Mouse (Mus musculus) testis, adult 2 months (tissue): ENCODE data around the gene Gsn.

ENCODE experiments used
- CTCF ChIP-seq: fragments of 200-500 bp; IDR thresholded peaks from 2 replicates; pipeline ENCODE4 v1.5.1; 2012; ENCODE audit warnings: low read depth, mild to moderate bottlenecking, inconsistent platforms, low read length, moderate library complexity; ENCODE audit not compliant: control insufficient read depth, insufficient read depth, insufficient replicate concordance
- POLR2A ChIP-seq: fragments of 200-500 bp; IDR thresholded peaks from 2 replicates; pipeline ENCODE4 v1.6.1; 2012; ENCODE audit warnings: low read depth, mild to moderate bottlenecking, inconsistent platforms, low read length, moderate library complexity; ENCODE audit not compliant: control insufficient read depth

DNA sequence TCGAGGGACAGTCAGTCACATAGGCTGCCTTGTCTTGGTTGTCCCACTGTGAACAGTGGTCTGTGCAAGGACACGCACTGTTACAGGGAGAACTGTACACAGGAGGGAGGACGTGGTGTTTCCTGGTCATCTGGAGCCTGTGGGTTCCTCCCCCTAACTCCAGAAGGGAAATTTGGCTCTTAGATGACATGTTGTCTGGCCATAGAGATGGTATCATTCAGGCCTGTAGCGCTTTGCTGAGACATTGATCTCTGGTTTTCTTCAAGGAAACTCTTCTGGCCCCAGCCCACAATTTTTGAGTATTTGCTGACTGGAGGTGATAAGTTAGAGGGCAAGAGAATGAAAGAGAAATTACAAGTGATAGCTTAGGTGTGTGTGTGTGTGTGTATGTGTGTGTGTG, 2.4 kb downstream of the Gsn start:
- TF ChIP-seq CTCF (no peak), POLR2A (no peak)
